Mouse (Mus musculus) yolk sac, embryonic 10.5 days (tissue): ENCODE results near the gene St6galnac5.

Experiments
- DNase-seq: peaks from one replicate; pipeline ENCODE4 v3.0.0-alpha.2; 2017; ENCODE audit warnings: low spot score

Gene St6galnac5

DNA sequence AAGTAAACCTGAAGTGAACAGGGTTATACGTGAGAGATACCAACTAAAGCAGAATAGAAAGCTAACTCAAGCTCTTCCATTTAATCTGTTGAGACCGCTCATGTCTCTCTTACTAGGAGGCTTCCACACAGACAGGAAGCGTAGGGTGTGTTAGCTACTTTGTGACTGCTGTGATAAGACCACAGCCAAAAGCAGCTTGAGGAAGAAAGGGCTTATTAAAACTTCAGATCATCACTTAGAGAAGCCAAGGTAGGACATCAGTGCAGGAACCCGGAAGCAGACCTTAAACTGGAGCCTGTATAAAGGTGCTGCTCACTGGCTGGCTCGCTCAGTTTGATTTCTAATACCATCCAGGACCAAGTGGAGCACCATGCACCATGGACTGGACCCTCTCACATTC, 31.7 kb downstream of the St6galnac5 start:
- no peak for DNase-seq

DNA sequence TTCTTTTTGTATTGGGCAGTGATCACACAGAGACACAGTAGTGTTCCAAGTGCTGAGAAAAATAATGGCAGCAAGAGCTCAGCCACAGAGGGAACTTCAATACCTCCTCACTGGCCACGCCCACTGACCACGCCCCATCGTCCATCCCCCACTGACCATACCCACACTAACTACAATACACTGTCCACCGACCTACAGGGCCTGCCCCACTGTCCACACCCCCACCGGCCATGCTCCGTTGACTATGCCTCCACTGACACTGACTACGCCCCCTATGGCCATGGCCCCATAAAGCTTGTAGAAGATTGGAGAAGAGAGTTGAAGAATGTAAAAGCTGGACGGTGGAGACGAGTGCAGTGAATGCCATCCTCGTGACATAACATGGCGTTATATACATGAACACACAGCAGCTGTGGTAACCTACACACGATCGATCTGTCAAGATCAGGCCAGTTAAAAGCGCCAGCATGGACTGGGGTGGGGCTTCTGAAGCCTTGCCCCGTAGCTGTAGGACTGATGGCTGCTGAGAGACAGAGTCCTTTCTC, 32.7 kb downstream of the St6galnac5 start:
- DNase-seq: no peak

GRCm38 (mm10) chr3:152948556-152948955, 33.5 kb downstream of the St6galnac5 start:
- no peak for DNase-seq

DNA sequence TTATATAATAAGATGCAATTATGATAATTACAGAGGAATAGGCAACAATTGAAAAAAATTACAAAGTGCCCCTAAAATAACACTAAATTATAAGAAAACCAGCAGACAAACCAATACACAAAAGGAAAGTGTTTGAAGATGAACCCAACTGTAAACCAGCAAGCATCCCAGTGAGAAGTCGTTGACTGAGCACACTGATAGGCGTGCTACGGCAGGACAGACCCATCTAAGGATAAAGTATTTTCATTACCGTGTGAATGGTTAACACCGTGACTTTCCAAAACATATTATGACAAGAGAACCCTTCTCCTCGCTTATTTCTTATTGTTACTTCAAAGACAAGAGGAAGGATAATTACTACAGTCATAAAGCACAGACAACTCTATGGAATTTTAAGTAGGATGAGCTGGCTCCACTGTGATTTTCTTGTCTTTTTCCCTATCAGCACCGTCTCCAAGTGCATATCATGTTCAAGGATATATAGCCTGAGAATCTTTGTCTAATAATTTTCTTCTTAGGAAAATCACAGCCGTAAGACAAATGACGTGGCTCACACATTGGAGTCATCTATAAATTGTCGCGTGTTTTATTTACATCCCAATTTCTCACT, 34.9 kb downstream of the St6galnac5 start:
- no peak for DNase-seq

DNA sequence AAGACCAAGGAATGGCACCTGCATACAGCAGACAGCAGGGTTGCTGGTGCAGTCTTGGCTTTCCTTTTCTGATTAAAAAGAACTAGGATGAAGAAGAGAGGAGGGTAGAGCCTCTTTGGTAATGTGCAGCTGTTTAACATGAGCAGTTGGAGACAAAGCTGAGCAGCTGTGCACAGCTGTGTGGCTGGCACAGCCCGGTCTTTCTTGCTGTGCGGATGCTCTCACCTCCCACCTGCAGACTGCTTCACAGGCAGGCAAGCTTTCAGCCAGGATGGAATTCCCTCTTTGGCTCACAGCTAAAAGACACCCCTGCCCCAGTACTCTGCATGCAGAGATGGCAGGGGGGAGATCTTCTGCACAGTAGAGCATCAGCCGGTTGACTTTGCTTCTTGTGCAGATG, 37.3 kb downstream of the St6galnac5 start:
- no peak for DNase-seq

DNA sequence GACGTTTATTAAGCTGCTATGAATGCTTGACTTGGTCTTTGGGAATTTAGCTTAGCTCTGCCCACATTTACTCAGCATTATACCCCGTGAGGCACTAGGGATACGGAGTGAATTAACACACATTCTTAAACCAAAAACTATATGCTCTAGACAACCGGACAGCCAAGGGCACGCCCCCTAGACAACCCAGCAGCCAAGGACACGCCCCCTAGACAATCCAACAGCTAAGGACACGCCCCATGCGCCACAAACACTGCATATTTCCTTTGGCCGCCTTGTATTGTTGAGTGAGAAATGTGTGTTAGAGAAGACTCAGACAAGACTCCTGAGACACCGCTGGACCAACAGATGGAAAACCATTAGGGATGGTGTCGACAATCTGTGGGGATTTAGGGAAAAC, 39.1 kb downstream of the St6galnac5 start:
- peak; percentile 18 for DNase-seq

DNA sequence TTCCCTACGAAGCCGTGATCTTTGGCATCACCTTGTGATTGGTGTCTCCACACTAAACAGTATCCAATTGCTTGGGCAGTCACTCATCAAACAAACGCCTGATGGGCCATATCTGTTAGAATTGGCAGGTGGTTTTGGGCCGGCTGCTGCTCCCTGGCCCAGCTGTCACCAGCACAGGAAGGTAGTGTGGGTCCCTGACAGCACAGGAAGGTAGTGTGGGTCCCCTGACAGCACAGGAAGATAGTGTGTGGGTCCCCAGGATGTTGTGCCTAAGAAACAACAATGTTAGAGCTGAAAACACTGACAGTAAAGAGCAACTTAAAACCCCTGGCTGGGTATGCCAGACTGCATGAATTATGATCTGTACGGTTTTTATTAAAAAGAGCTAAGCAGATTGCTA, 40.4 kb downstream of the St6galnac5 start:
- no peak for DNase-seq

- DNase-seq: no peak
Observed at GRCm38 (mm10) chr3:152936313-152936712, 45.7 kb downstream of the St6galnac5 start.

DNA sequence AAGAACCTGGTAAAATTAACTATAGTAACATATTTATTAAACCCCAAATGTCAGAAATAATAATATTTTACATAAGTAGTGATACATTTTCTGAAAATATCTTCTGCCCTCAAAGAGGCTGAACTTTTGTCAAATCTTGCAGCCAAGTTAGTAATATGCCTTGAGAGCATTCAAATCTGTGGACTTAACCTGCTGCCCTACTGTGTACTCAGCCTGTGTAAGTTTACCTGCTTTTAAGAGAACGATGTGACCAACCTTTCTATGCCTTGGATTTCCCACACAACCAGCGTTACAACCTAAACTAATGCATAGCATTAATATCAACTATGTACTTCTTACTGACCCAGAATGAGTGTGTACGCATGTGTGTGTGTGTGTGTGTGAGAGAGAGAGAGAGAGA, 48.3 kb downstream of the St6galnac5 start:
- DNase-seq: no peak

- DNase-seq: no peak
Observed at GRCm38 (mm10) chr3:152932544-152932943, 49.5 kb downstream of the St6galnac5 start.

GRCm38 (mm10) chr3:152932096-152932495, 50.0 kb downstream of the St6galnac5 start:
- no peak for DNase-seq

- DNase-seq: no peak
Observed at GRCm38 (mm10) chr3:152931354-152931753, 50.7 kb downstream of the St6galnac5 start.

GRCm38 (mm10) chr3:152929788-152930281, 52.2 kb downstream of the St6galnac5 start:
- no peak for DNase-seq

DNA sequence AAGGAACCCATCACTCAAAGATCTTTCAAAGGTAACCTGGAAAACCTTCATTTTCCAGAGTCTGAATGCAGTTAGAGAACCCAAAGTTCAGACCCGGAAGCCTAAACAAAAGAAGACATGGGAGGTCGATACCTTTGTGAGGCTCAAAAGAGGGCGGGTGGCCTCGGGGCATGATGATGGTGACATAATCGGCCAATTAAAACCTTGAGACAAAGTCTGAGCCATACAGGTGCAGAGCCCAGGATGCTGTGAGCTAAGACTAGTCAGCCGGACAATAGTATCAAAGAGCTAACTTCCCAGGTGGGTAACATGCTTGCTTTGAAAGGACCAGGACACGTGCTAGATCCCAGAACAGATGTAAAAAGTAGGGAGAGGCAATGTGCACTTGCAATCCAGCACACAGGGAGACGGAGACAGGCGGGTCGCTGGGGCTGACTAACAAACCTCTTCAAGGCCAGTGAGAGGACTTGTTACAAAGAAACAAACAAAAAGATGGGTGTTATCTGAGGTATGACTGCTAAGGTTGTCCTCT, 52.7 kb downstream of the St6galnac5 start:
- DNase-seq: no peak

DNA sequence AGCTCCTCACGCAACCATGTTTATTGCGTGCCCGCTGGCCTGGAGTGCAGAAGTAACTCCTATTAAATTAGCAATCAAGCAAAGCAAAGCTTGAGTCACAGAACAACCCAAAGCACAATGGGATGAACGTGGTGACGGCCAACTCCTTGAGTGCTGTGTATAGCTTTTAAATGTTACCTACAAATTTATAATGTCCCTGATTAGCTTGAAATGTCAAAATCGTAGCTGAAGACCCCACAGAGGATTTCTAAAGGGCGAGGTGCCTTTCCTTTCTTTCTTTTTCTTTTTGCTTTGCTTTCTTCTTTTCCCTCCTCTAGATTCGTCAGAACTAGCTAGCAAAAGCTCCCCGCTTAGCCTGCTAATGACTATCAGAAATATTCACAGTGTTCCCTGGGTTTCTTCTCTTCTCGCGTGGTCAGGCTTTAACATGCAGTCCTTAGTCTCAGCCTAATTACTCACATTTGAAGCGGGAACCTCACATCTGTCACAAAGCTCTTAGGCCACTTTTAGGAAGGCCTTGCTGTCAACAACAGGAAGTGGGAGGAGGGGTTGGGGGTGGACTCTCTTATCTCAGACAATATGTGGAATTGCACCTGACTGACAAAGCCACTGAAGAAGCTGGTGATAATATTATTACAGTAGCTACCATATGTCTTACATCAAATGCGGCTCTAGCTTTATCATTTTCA, 53.6 kb downstream of the St6galnac5 start:
- no peak for DNase-seq

- DNase-seq: no peak
Observed at GRCm38 (mm10) chr3:152926166-152926565, 55.9 kb downstream of the St6galnac5 start.

- no peak for DNase-seq
Observed at GRCm38 (mm10) chr3:152925364-152925763, 56.7 kb downstream of the St6galnac5 start.

GRCm38 (mm10) chr3:152923530-152923929, 58.5 kb downstream of the St6galnac5 start:
- DNase-seq: no peak

DNA sequence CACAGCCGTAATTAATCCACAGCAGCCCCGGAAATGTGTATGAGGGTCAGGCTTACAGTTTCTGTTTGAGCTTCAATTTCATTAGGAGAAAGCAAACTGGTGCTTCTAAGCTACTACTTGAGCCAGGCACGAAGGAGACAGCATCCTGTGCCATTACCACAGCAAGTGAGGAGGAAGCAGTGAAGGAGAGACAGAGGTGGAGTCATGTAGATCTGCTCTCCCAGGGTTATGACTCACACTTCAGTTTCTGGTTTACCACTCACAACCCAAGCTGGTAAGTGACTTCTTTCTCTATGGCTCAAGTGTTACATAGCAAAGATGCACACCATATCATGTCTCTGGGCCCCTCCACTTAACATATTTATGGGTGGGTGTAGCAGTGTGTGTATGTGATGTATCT, 61.7 kb downstream of the St6galnac5 start:
- DNase-seq: no peak

DNA sequence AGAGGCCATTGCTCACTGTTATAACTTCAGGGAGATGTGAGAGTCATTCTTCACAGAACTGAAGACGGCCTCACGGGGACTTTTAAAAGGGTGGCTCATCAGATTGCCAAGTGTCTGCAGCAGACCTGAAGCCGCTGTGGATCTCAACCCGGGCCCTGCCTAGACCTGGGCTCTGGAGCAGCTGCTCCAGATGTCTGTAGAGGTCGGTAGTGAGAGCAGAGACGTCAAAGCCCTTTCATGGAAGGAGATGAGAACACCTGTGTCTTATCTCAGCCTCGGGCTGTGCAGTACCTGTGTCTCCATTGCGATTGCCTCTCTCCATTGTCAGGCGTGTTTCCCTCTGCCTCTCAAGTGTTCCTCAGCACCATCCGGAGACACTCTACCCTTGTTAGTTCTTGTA, 62.9 kb downstream of the St6galnac5 start:
- no peak for DNase-seq

DNA sequence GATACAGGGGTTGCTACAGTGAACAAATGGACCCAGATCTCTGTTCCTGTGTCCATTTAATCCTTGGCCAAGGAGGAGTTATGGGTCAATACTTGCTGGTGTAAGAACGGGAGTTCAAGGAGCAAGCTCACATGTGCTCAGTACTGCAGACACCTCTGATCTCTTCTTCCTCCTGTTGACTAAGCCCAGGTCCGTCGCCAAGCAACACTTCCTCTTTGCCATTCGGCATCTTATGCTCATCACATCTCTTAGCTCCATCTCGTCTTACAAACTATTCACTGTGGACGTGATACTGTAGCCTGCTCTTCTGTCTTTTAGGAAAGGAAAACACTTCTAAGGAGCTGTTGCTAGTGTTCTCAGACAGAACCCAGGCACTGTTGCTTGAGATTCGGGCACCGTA, 64.5 kb downstream of the St6galnac5 start:
- no peak for DNase-seq

- no peak for DNase-seq
Observed at GRCm38 (mm10) chr3:152914376-152914775, 67.7 kb downstream of the St6galnac5 start.

GRCm38 (mm10) chr3:152913625-152914024, 68.4 kb downstream of the St6galnac5 start:
- no peak for DNase-seq
